Mouse (Mus musculus) forebrain, embryonic 12.5 days (tissue): ENCODE results near the gene Tead4. TPM values are rescaled to one million over a fixed set of nuclear protein-coding genes. Genes with fewer than 3 reads are reported as not detected.
"Not testable (repeated sequence)": the region's sequence is repeated elsewhere in the genome, so short reads cannot be mapped to it uniquely, and the experiment has no call there.

Source experiments
- ATAC-seq: fragments of 200-750 bp; cut with Nextera tagmentation; 2 replicates; pipeline ENCODE4 v1.8.0; 2017; ENCODE audit warnings: moderate TSS enrichment; ENCODE audit not compliant: low FRiP score
- H3K27ac ChIP-seq: fragments of 300-500 bp; sonication (generic); 2 replicates; pipeline ENCODE4 v1.5.1; 2016; ENCODE audit warnings: mild to moderate bottlenecking
- H3K27me3 ChIP-seq: fragments of 300-500 bp; sonication (generic); 2 replicates; pipeline ENCODE4 v1.6.1; 2016; ENCODE audit warnings: mild to moderate bottlenecking
- H3K36me3 ChIP-seq: fragments of 300-500 bp; sonication (generic); replicated peaks from 2 replicates; pipeline ENCODE4 v1.6.1; 2016; ENCODE audit warnings: mild to moderate bottlenecking
- H3K4me1 ChIP-seq: fragments of 300-500 bp; sonication (generic); 2 replicates; pipeline ENCODE4 v1.6.1; 2016
- H3K4me2 ChIP-seq: fragments of 300-500 bp; sonication (generic); 2 replicates; pipeline ENCODE4 v1.6.1; 2016; ENCODE audit warnings: mild to moderate bottlenecking, moderate library complexity
- H3K4me3 ChIP-seq: fragments of 300-500 bp; sonication (generic); replicated peaks from 2 replicates; pipeline ENCODE4 v1.5.1; 2016; ENCODE audit warnings: mild to moderate bottlenecking
- H3K9ac ChIP-seq: fragments of 300-500 bp; sonication (generic); 2 replicates; pipeline ENCODE4 v1.6.1; 2016; ENCODE audit warnings: mild to moderate bottlenecking
- H3K9me3 ChIP-seq: fragments of 300-500 bp; sonication (generic); 2 replicates; pipeline ENCODE4 v1.6.1; 2016
- WGBS: fragments of 180-500 bp; shearing (Covaris S2); methylation state at CpG from one replicate; pipeline ENCODE4 v1.1.7; 2016; 5-methylcytosine and 5-hydroxymethylcytosine counted together
- polyA plus RNA-seq: library from polyadenylated mRNA; unstranded; fragments of >200 nt; fragmentation: Nextera tagmentation; extraction: Ambion mirVana; gene quantifications from 2 replicates; pipeline ENCODE4 v1.2.1, GENCODE M21; 2016

Tead4 gene
- polyA plus RNA-seq, 1 experiment from 2014 or later, result 0.88 TPM

- Histone ChIP-seq H3K4me2 (no peak overlapping the region), H3K36me3 (no peaks in the 10 kb centered on the region), H3K4me1 (no peaks in the 10 kb centered on the region), H3K9ac (no peak overlapping the region), H3K27me3 (no peaks in the 10 kb centered on the region), H3K4me3 (no peak overlapping the region), H3K9me3 (no peaks in the 10 kb centered on the region), H3K27ac (no peak overlapping the region)
- ATAC-seq, result no peak
- 90% methylated on average over 1 of the region's 1 CpGs for WGBS
Observed at GRCm38 (mm10) chr6:128225846-128226176, 74.8 kb downstream of the Tead4 start.

- Histone ChIP-seq H3K4me1 (no peaks in the 10 kb centered on the region), H3K9me3 (no peaks in the 10 kb centered on the region), H3K4me2 (no peak overlapping the region), H3K36me3 (no peaks in the 10 kb centered on the region), H3K27me3 (no peaks in the 10 kb centered on the region), H3K4me3 (no peak overlapping the region), H3K27ac (no peak overlapping the region), H3K9ac (no peak overlapping the region)
- ATAC-seq, result no peak
- 75% methylated on average over 4 of the region's 4 CpGs for WGBS
Observed at GRCm38 (mm10) chr6:128225009-128225845, 75.4 kb downstream of the Tead4 start.

GRCm38 (mm10) chr6:128223159-128223558 is 77.5 kb downstream of the Tead4 start:
- H3K27ac ChIP-seq, result no peak overlapping the region
- no peak for ATAC-seq
- H3K27me3 ChIP-seq, result no peaks in the 10 kb centered on the region
- H3K4me3 ChIP-seq, result no peak overlapping the region
- no peak overlapping the region for H3K9ac ChIP-seq
- no peaks in the 10 kb centered on the region for H3K9me3 ChIP-seq
- H3K4me1 ChIP-seq, result no peaks in the 10 kb centered on the region
- H3K36me3 ChIP-seq, result no peaks in the 10 kb centered on the region
- H3K4me2 ChIP-seq, result no peak overlapping the region

GRCm38 (mm10) chr6:128215004-128215403 is 85.6 kb downstream of the Tead4 start:
- H3K27me3 ChIP-seq, H3K9me3 ChIP-seq, H3K36me3 ChIP-seq, H3K4me2 ChIP-seq, H3K9ac ChIP-seq, ATAC-seq, H3K4me3 ChIP-seq, H3K4me1 ChIP-seq, H3K27ac ChIP-seq: not testable (repeated sequence)
- 92% methylated on average over 4 of the region's 4 CpGs for WGBS

GRCm38 (mm10) chr6:128209199-128209598 is 91.4 kb downstream of the Tead4 start:
- not testable (repeated sequence) for ATAC-seq, H3K4me1 ChIP-seq, H3K36me3 ChIP-seq, H3K27me3 ChIP-seq, H3K9me3 ChIP-seq, H3K27ac ChIP-seq, H3K4me2 ChIP-seq, H3K9ac ChIP-seq, H3K4me3 ChIP-seq
- WGBS, result 89% methylated on average over 1 of the region's 1 CpGs

- Histone ChIP-seq H3K9me3 (no peaks in the 10 kb centered on the region), H3K4me3 (no peak overlapping the region), H3K9ac (no peak overlapping the region), H3K27ac (no peak overlapping the region), H3K4me2 (no peak overlapping the region), H3K4me1 (no peaks in the 10 kb centered on the region), H3K36me3 (no peaks in the 10 kb centered on the region), H3K27me3 (no peaks in the 10 kb centered on the region)
- ATAC-seq, result no peak
- 87% methylated on average over 8 of the region's 8 CpGs for WGBS
Observed at GRCm38 (mm10) chr6:128208491-128209170, 92.0 kb downstream of the Tead4 start.

GRCm38 (mm10) chr6:128203557-128203956 is 97.1 kb downstream of the Tead4 start:
- Histone ChIP-seq H3K27me3 (no peaks in the 10 kb centered on the region), H3K4me3 (no peak overlapping the region), H3K9ac (no peak overlapping the region), H3K9me3 (no peaks in the 10 kb centered on the region), H3K4me1 (peaks cover 8% of the 10 kb centered on the region; the same call in 1 of the 2 replicates), H3K27ac (no peak overlapping the region), H3K4me2 (no peak overlapping the region), H3K36me3 (no peaks in the 10 kb centered on the region)
- WGBS, result 64% methylated on average over 1 of the region's 1 CpGs
- no peak for ATAC-seq

GRCm38 (mm10) chr6:128200847-128201640 is 99.6 kb downstream of the Tead4 start:
- ATAC-seq, result no peak
- H3K4me3 ChIP-seq, result peak overlapping the region; percentile 59
- no peaks in the 10 kb centered on the region for H3K36me3 ChIP-seq
- peak overlapping the region; percentile 50; the same call in 1 of the 2 replicates for H3K9ac ChIP-seq
- 0 out of 2 replicates have a peak overlapping the region, but pooled peaks have one; percentile 42 for H3K27ac ChIP-seq
- H3K9me3 ChIP-seq, result no peaks in the 10 kb centered on the region
- H3K27me3 ChIP-seq, result no peaks in the 10 kb centered on the region
- under 1% methylated on average over 20 of the region's 20 CpGs for WGBS
- peak overlapping the region; percentile 87 for H3K4me2 ChIP-seq
- H3K4me1 ChIP-seq, result peaks cover 8% of the 10 kb centered on the region; the same call in 1 of the 2 replicates

- H3K36me3 ChIP-seq, result no peaks in the 10 kb centered on the region
- H3K4me2 ChIP-seq, result peak overlapping the region; percentile 87
- peaks cover 8% of the 10 kb centered on the region; the same call in 1 of the 2 replicates for H3K4me1 ChIP-seq
- H3K9me3 ChIP-seq, result no peaks in the 10 kb centered on the region
- no peaks in the 10 kb centered on the region for H3K27me3 ChIP-seq
- under 1% methylated on average over 54 of the region's 54 CpGs for WGBS
- peak overlapping the region; percentile 61 for H3K9ac ChIP-seq
- 0 out of 2 replicates have a peak overlapping the region, but pooled peaks have one; percentile 42 for H3K27ac ChIP-seq
- peak overlapping the region; percentile 59 for H3K4me3 ChIP-seq
- ATAC-seq, result peak; percentile 99
Observed at GRCm38 (mm10) chr6:128200116-128200846, 100.3 kb downstream of the Tead4 start.

GRCm38 (mm10) chr6:128183521-128183920 is 117.1 kb downstream of the Tead4 start:
- 67% methylated on average over 2 of the region's 2 CpGs for WGBS
- no peak overlapping the region for H3K4me3 ChIP-seq
- no peaks in the 10 kb centered on the region for H3K4me1 ChIP-seq
- H3K27me3 ChIP-seq, result no peaks in the 10 kb centered on the region
- no peak overlapping the region for H3K27ac ChIP-seq
- H3K9ac ChIP-seq, result no peak overlapping the region
- H3K9me3 ChIP-seq, result no peaks in the 10 kb centered on the region
- H3K4me2 ChIP-seq, result no peak overlapping the region
- ATAC-seq, result no peak
- no peaks in the 10 kb centered on the region for H3K36me3 ChIP-seq

GRCm38 (mm10) chr6:128181176-128181575 is 119.4 kb downstream of the Tead4 start:
- WGBS, result 76% methylated on average over 5 of the region's 5 CpGs
- ATAC-seq, result no peak

GRCm38 (mm10) chr6:128179651-128180050 is 121.0 kb downstream of the Tead4 start:
- no peak overlapping the region for H3K4me2 ChIP-seq
- H3K36me3 ChIP-seq, result no peaks in the 10 kb centered on the region
- ATAC-seq, result no peak
- H3K27ac ChIP-seq, result no peak overlapping the region
- WGBS, result 90% methylated on average over 1 of the region's 1 CpGs
- no peaks in the 10 kb centered on the region for H3K27me3 ChIP-seq
- H3K9ac ChIP-seq, result no peak overlapping the region
- H3K9me3 ChIP-seq, result no peaks in the 10 kb centered on the region
- H3K4me3 ChIP-seq, result no peak overlapping the region
- no peaks in the 10 kb centered on the region for H3K4me1 ChIP-seq

More at GRCm38 (mm10) chr6:128181176-128181575, 119.4 kb downstream of the Tead4 start:
- Histone ChIP-seq H3K9me3 (no peaks in the 10 kb centered on the region), H3K36me3 (no peaks in the 10 kb centered on the region), H3K27me3 (no peaks in the 10 kb centered on the region), H3K27ac (no peak overlapping the region), H3K4me3 (no peak overlapping the region), H3K4me2 (no peak overlapping the region), H3K4me1 (no peaks in the 10 kb centered on the region), H3K9ac (no peak overlapping the region)
